Mouse (Mus musculus) thymus, postnatal 0 days (tissue): ENCODE data around the gene Gm42791. TPM values are rescaled to one million over a fixed set of nuclear protein-coding genes. Genes with fewer than 3 reads are reported as not detected.
A peak's percentile ranks its signal among the peaks of the same experiment; 100 is the strongest.

ENCODE experiments used
- DNase-seq: peaks from one replicate; pipeline ENCODE4 v3.0.0-alpha.2; 2015; ENCODE audit warnings: low spot score
- polyA plus RNA-seq: library from polyadenylated mRNA; unstranded; fragments of >200 nt; fragmentation: Nextera tagmentation; extraction: Ambion mirVana; gene quantifications from 2 replicates; pipeline ENCODE4 v1.2.1, GENCODE M21; 2015

Gm42791 gene
- polyA plus RNA-seq, 1 experiment from 2014 or later, result 0.79 TPM

DNA sequence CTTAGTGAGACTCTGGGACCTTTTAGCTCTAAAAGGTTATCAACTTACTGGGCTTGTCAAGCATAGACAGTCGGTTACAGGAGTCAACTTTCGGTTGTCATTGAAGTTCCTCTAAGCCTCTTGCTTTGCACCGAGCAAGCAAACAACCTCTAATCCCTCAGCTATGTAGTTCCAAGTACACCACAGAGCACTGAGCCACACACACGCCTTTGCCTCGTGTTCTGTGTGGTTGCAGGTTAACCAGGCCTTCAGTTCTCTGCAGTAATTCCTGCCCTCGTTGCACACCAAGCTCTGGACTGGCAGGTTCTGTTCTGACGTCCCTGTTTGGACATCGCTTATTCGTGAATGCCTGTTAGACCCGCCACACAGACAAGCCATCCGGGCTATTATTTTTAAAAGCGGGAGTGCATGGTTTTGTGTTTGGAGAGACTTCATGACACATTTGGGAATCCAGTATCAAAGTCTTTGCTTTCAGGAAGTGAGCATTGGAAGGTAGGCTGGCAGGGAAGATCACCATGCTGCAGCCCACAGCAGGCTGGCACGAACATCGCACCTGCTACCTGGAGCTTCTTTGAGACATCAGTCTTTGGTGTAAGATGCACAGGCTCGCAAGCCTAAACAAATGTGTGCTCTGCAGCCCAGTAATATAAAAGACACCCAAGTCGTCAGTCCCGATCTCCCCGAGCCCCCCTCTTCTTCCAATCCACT, 16.3 kb downstream of the Gm42791 start:
- DNase-seq, result peak; percentile 77

DNA sequence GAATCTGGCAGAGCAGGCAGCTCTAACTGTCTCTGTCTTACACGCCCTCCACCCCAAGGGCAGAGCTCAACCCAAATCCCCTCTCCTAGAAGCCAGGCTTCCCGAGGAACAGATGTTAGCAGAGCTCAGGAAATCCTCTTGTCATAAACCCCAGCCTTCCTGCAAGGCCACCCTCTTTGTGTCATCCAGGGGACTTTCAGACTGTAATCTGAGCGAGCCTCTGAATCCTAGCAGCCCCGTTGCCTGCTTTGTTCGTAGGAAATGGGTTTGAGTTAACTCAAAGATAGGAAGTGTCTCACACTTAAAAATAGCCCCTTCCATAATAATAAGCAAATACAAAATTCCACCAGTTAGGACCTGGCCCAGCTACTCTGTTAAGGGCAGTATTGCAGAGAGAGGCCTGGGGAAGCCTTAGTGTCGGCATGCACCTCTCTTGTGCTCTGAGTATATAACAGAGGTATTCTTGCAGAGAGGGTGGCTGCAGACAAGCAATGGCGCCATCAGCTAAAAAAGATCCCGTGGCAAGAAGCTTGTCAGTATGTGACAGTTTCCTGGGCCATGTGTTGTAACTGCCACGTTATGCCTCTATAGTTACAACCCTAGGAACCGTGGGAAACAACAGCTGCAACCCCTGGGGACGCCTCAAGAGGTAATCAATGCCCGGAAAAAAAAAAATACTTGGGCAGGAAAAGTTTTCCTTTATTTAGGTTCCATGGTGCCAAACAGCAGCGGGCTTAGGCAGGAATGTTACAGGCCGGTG, 17.1 kb downstream of the Gm42791 start:
- peak; percentile 72 for DNase-seq

DNA sequence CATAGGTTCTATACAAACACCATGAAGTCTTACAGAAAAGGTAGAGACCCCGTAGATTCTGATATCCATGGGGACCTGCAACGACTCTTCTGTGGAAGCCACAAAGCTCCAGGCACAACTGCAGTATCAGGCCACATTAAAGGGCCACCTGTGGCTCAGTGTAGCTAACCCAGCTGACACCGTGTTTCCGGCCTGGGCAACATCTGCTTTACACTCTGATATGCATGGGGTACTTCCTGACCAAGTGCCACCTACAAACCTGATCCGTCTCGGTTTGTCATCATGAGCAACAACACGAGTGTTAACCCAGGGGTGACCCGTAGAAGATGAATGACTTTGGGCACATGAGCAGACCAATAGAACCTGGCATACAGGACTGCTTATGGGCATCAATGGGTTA, 18.1 kb downstream of the Gm42791 start:
- peak; percentile 97 for DNase-seq

DNA sequence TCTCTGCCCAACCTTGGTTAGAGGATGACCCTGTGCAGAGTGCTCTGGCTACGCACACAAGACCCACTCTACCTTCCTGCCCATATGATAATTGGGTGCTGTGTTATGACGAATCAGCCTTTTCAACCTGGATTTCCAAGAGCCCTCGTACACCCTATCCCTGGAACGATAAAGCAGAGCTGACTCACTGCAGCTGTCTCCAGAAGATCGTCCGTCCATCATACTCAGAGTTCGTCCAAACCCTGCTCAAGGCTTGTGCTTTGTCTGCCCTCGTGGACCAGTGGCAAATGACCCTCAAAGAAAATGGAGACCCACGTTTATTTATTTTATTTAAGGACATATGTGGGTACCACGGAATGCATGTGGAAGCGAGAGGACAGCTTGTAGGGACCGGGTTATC, 19.9 kb downstream of the Gm42791 start:
- DNase-seq, result no peak

DNA sequence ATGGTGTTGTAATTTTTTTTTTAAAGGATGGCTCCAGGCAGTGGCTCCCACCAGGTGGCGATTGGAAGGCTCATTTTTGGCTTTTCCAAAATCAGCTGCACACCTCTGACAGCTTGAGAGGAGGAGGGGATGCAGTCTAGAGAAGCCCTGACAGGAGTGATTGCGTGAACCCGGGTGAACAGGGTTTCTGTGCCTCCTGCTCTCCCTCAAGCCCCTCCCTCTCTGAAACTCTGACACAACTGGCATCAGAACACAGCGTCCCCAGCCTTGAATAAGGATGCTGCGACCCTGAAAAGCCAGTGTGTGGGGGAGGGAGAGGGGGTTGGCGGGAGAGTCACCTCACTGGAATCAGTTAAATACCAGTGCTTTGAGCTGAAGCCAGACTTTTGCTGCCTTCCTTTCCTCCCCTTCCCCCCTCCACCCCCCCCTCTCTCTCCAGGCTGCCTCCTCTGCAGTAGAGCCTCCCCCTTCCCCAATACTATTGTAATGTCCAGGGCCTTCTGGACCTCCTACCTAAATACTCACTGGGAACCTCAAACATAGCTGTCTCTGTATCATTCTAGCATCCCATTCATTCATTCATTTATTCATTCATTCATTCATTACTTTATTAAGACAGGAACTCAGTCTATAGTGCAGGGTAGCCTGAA, 21.8 kb downstream of the Gm42791 start:
- DNase-seq, result peak; percentile 65

DNA sequence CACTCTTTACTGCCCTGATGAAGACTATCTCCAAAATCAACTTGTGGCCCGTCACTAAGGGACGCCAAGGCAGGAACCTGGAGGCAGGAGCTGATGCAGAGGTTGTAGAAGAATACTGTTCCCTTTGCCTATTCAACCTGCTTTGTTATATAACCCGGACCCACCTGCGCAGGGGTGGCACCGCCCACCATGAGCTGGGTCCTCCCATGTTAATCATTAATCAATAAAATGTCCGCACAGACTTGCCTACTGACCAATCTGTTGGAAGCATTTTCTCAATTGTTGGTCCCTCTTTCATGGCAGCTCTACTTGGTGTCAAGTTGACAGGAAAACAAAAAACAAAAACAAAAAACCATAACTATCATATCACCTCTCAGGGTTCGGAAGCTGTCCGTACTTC, 22.8 kb downstream of the Gm42791 start:
- DNase-seq, result no peak

DNA sequence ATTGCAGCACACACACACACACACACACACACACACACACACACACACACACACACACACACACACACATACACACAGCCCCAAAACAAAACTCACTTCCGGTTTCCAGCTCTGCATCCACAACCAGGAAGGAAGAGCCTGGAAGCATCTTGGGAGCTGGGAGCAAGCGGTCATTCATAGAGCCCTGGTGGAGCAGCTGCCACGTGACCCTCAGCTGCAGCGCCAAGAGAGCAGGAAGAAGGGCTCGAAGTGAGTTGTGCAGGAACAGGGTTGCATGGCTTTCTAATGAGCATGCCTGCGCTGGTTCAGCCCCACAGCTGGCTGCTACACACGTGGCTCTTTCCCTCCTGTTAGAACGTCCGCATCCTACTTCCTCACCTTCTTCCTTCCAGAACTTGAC, 25.3 kb downstream of the Gm42791 start:
- peak; percentile 61 for DNase-seq

DNA sequence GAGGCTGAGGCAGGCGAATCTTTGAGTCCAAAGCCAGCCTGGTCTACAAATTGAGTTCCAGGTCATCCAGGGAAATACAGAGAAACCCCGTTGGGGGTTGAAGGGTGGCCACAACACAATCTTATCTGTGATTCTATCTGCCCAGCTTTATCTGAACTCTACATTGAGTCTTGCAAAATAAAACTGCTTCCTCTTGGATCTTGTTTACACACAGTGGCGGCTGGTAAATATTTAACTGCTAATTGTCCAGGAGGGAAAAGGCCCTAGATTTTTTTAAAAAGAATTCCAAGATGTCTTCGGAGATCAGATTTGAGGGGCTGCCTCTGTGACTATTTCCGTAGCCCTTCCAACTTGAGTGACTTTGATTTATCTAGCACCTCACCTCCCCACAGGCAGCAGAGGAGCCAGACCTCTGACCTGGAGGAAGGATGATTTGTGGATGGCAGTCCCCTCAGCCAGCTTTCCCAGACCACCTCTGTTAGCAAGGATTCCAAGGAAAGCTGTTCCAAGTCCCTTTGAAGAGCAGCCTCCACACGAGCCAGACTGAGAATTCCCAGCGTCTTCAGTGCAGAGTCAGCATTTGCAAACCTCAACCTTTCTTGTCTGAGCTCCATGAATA, 25.9 kb downstream of the Gm42791 start:
- DNase-seq, result no peak

DNA sequence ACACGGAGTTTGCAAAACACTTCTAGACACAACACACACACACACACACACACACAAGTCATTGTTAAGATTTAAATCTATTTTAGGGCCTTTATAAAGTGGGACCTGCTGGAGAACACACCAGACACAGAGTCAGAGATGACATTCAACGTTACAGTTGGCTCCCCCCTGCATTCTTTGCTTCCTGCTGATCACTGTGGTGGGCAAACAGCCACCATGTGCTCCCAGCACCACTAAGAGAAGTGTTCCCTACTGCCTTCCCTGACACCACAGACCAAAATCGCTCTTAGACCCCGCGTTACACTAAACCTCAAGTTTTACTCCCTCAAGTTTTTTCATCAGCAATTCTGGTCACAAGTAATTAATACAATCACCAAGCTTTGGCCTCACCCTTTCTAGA, 26.8 kb downstream of the Gm42791 start:
- no peak for DNase-seq

DNA sequence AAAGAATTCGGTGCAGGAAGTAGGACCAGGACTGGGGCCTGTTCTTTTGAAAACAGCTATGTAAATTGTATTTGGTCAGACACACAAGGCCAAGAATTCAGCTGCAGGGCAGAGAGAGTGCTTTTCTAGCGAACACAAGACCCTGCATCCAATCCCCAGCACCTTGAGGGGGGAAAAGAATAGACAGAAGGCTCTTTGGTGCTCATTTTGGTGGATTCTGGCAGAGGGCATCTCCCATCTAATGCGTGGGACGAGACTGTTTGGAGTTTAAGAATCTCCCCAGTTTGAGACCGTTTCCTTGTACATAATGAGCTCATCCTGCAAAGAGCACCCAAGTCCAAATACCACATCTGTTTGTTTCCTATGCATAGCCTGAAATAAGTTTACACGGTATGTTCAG, 28.6 kb downstream of the Gm42791 start:
- no peak for DNase-seq

DNA sequence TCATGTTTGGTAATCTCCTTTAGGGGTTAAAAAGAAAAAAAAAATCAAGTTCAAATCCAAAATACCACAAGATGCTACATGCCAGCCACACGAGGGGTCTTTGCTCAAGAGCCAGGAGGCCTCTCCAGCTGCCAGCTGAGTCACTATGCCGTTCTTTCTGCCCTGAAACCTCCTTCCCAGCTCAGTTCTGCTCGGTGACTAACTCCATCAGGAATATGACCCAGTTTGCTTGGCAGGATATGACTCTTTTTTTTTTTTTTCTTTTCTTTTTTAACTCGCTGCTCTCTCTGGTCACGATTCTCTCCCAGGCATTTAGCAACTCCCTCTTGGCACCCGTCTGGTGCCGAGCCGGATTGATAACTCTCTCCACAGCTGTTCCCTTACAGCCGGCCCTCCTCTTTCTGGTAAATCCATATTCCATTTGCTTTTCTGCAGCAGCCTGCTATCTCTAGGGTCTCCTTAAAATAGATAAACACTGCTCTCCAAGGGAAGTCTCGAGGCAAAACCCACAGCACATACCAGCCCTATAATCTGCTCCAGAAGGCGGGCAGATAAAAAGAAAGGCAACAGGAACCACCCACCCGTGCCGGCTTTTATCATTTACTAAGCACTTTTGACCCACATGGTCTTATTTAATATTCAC, 29.1 kb downstream of the Gm42791 start:
- no peak for DNase-seq

DNA sequence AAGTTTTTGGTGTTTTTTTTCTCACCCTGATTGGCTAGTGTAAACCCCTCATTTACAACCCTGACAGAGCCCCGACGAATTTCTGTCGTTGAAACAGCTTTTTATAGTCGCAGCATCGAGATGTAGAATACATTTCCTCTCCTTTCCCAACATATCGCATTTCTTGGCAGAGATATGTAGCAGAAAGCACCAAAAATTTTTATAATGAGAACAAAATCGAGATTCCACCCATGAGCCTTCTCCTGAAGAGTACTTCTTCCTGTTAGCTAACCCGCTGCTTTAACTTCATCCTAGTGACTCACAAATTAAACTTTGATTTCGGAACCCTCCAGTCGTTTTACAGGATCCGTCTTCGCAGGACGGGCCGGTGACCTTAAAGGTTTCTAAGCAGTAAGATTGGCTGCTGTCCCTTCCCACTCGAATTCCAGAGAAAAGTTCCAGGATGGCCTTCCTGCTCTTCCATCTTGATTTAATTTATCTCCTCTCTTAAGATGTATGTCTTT, 29.8 kb downstream of the Gm42791 start:
- no peak for DNase-seq

DNA sequence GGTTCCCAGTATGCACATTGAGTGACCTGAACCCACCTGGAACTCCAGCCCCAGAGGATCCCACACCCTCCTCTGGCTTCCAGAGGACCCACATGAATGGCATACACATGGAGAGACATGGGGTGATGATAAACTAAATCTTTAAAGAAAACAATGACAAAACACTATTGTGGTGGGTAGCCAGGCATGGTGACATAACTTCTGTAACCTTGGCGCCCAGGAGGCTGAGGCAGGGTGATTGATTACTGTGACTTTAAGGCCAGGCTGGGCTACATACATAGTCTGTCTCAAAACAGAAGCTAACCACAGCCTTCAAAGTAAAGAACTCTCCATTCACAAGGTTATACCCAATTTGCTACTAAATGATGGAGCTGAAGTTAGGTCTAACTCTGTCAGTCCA, 30.7 kb downstream of the Gm42791 start:
- no peak for DNase-seq

DNA sequence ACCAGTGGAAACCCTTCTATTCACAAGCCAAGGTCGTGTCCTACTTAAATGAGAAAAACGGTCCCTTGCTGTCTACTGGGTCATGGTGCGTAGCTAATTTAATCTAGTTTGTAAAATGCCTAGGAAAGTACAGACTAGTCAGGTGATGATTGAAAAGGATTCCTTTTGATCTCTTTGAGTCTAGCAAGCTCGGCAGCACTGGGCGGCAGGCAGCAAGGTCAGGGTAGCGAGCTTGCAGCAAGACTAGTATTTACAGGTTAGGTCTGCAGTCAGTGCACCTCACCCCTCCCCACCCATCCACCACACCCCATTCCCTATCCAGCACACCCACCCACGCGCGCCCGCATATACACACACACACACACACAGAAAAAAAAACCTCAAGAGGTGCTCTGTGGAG, 34.7 kb downstream of the Gm42791 start:
- no peak for DNase-seq

DNA sequence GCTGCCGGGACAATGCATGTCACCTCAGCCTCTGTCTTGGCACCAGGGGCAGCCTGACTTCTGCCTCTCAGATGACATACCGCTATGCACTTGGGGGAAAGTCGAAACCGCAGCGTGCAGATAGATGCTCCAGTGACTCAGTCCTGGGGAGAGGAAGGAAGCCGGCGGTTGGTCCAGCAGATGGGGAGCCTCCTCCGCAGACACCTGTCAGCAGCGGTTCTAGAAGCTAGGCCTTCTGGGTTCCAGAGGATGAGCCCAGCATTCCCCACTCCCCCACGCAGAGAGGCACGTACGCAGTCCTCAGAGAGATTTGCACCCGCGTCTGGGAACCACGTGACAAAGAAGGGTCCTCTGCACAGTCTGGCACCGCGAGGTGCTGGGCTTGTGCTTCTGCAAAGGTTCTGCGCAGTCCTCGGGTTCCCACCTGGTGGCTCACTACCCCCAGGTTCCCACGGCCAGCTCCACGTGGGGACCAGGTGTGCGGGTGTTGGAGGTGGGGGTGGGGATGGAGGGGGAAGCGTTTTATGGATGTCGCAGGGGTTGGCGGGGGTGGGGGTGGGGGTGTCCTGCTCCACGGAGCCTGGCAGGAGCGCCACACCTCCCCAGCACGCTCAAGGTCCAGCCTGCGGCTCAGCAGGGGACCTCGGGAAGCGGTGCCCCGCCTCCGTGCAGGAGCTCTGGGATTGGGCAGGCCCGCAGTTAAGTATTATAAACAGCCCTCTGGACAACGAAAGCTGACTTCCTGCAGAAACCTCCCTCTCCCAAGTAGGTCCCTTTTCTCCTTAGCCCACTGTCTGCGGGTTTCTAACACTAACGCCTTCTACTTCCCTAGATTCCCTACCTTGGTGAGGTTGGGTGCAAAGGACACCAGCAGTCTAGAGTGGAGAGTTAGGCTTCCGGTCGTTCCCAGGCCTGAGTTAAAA, 35.6 kb downstream of the Gm42791 start:
- DNase-seq, result peak; percentile 95

DNA sequence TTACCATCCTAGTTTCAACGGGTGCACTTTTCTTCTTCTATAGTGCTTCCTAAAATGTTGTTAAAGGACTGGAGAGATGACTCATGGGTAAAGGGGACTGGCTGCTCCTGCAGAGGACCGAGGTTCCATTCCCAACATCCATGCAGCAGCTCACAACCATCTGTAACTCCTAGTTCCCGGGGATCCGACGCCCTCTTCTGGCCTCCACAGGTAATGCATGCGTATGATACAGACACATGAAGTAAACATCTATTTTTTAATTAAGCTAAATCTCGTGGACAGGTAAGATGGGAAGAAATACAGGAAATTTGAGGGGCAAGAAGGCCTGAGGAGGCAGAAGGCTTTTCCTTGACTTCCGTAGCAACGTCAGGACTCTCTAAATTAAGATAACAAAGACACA, 36.6 kb downstream of the Gm42791 start:
- peak; percentile 61 for DNase-seq

DNA sequence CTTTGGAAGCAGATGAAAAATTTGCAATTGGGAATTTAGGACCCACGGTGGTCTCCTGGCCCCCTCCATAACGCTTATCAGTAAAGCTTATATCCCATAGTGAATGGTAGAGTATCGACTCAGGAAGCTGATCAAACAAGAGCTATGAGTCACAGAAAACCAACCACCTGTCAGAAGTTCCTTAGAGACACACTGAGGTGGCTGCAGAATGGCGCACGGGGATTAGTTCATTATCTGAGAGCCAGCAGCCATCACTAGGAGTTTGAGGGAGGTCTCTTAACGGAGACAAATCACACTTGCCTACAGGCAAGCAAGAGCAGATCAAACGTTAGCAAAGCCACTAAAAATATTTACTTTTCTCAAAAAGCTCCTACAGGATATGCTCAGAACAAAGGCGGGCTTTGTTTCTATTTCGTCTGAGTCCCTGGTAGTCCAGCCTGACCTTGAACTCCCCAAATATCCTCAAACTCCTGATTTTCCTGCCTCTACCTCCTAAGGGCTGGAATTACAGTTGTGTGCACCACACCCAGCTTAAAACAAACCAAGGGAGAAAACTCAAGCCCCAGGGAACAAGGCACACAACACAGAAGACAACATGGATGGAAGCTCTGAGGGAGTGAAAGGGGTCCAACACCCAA, 37.9 kb downstream of the Gm42791 start:
- DNase-seq, result peak; percentile 44

DNA sequence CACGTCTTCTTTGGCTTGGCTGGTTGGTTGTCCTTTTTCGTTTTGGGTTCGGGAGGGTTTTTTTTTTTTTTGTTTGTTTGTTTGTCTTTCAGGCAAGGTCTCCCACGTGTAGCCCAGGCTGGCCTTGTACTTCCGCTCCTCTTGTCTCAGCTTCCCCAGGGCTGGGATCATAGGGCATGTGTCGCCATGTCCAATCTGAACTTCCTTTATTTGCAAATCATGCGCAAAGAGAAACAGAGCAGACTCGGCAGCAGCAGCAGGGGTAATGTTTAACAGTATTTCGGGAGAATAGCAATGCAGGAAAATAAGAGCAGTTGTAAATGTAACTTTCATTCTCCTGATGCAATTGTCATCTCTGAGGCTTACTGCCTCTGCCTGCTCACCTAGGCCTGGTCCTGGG, 38.9 kb downstream of the Gm42791 start:
- DNase-seq, result no peak

DNA sequence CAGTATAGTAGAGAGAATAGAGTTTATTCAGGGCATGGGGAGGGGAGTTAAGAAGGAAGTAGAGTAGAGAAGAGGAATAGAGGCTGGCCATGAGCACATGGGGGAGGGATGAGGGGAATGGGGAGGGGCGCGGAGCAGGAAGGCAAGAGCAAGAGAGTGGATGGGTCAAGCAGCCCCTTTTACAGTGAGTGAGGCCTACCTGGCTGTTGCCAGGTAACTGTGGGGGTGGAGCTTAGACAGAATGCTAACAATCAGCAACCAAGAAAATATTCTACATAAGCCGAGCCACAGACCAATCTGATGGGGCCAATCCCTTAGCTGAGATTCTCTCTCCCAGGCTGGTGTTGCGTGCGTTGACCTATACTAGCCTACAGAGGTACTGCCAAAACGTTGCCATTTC, 39.4 kb downstream of the Gm42791 start:
- DNase-seq, result no peak
